Mouse (Mus musculus): ENCODE measurements around the gene Mxra7.
A peak's percentile ranks its signal among the peaks of the same experiment; 100 is the strongest.

The Mxra7 gene

GRCm38 (mm10) chr11:116819932-116820593 lies 7.8 kb downstream of the Mxra7 start:
- no peak for DNase-seq (ENCODE audit: extremely low spot score)

GRCm38 (mm10) chr11:116818722-116819121 lies 9.1 kb downstream of the Mxra7 start:
- no peak for DNase-seq (ENCODE audit: extremely low spot score)

GRCm38 (mm10) chr11:116817567-116817966 lies 10.3 kb downstream of the Mxra7 start:
- no peak for DNase-seq (ENCODE audit: extremely low spot score)

GRCm38 (mm10) chr11:116816769-116817168 lies 11.1 kb downstream of the Mxra7 start:
- no peak for DNase-seq (ENCODE audit: extremely low spot score)

- no peak for DNase-seq (ENCODE audit: extremely low spot score)
Observed at GRCm38 (mm10) chr11:116814884-116815415, 12.9 kb downstream of the Mxra7 start.

GRCm38 (mm10) chr11:116814076-116814883 lies 13.6 kb downstream of the Mxra7 start:
- peak; percentile 65 for DNase-seq (ENCODE audit: extremely low spot score)

- DNase-seq (ENCODE audit: extremely low spot score), result no peak
Observed at GRCm38 (mm10) chr11:116813610-116814009, 14.2 kb downstream of the Mxra7 start.

GRCm38 (mm10) chr11:116812793-116813529 lies 14.9 kb downstream of the Mxra7 start:
- DNase-seq (ENCODE audit: extremely low spot score), result peak; percentile 47

GRCm38 (mm10) chr11:116810983-116811901 lies 16.6 kb downstream of the Mxra7 start:
- peak; percentile 82 for DNase-seq (ENCODE audit: extremely low spot score)

GRCm38 (mm10) chr11:116810528-116810927 lies 17.3 kb downstream of the Mxra7 start:
- no peak for DNase-seq (ENCODE audit: extremely low spot score)

GRCm38 (mm10) chr11:116809520-116809919 lies 18.3 kb downstream of the Mxra7 start:
- DNase-seq (ENCODE audit: extremely low spot score), result no peak

- DNase-seq (ENCODE audit: extremely low spot score), result no peak
Observed at GRCm38 (mm10) chr11:116808811-116809395, 18.9 kb downstream of the Mxra7 start.

- DNase-seq (ENCODE audit: extremely low spot score), result peak; percentile 82
Observed at GRCm38 (mm10) chr11:116807938-116808606, 19.8 kb downstream of the Mxra7 start.

- DNase-seq (ENCODE audit: extremely low spot score), result no peak
Observed at GRCm38 (mm10) chr11:116807526-116807925, 20.3 kb downstream of the Mxra7 start.

- DNase-seq (ENCODE audit: extremely low spot score), result no peak
Observed at GRCm38 (mm10) chr11:116807116-116807515, 20.7 kb downstream of the Mxra7 start.

- DNase-seq (ENCODE audit: extremely low spot score), result no peak
Observed at GRCm38 (mm10) chr11:116806136-116807071, 21.4 kb downstream of the Mxra7 start.

- no peak for DNase-seq (ENCODE audit: extremely low spot score)
Observed at GRCm38 (mm10) chr11:116802709-116803108, 25.1 kb downstream of the Mxra7 start.

- no peak for DNase-seq (ENCODE audit: extremely low spot score)
Observed at GRCm38 (mm10) chr11:116801106-116801505, 26.7 kb downstream of the Mxra7 start.

GRCm38 (mm10) chr11:116799364-116799763 lies 28.5 kb downstream of the Mxra7 start:
- no peak for DNase-seq (ENCODE audit: extremely low spot score)

Measured in embryo, embryonic 9.5 days (tissue).